Mouse (Mus musculus) c-Kit-negative CD71-positive TER-119-positive erythroid progenitor cells, embryonic 14.5 days (primary cell): Measurements from ENCODE around the gene Eef1b2.

Source experiments
- DNase-seq: peaks from one replicate; pipeline ENCODE4 v3.0.0-alpha.2; 2013; ENCODE audit warnings: low read depth, low spot score

Gene Eef1b2

GRCm38 (mm10) chr1:63192306-63193065 lies 15.9 kb downstream of the Eef1b2 start:
- no peak for DNase-seq

- no peak for DNase-seq
These were observed 19.4 kb downstream of the Eef1b2 start for GRCm38 (mm10) chr1:63195848-63196512.

- DNase-seq, result no peak
These were observed 22.8 kb downstream of the Eef1b2 start for GRCm38 (mm10) chr1:63199387-63199786.

GRCm38 (mm10) chr1:63200322-63200721 lies 23.7 kb downstream of the Eef1b2 start:
- DNase-seq, result no peak

- DNase-seq, result no peak
These were observed 25.0 kb downstream of the Eef1b2 start for GRCm38 (mm10) chr1:63201672-63202071.

- no peak for DNase-seq
These were observed 26.8 kb downstream of the Eef1b2 start for GRCm38 (mm10) chr1:63203471-63203870.

- no peak for DNase-seq
These were observed 27.5 kb downstream of the Eef1b2 start for GRCm38 (mm10) chr1:63203950-63204659.

GRCm38 (mm10) chr1:63204660-63205394 lies 28.2 kb downstream of the Eef1b2 start:
- no peak for DNase-seq

- no peak for DNase-seq
These were observed 31.0 kb downstream of the Eef1b2 start for GRCm38 (mm10) chr1:63207607-63208006.

- no peak for DNase-seq
These were observed 33.4 kb downstream of the Eef1b2 start for GRCm38 (mm10) chr1:63209861-63210529.

GRCm38 (mm10) chr1:63213478-63214270 lies 37.0 kb downstream of the Eef1b2 start:
- no peak for DNase-seq

- no peak for DNase-seq
These were observed 37.6 kb downstream of the Eef1b2 start, which contains the start of gene Gpr1 for GRCm38 (mm10) chr1:63214271-63214558. Gene Gpr1, minus strand, starts transcription at chr1:63214543.

GRCm38 (mm10) chr1:63214631-63215030 lies 38.0 kb downstream of the Eef1b2 start:
- DNase-seq, result no peak

- DNase-seq, result no peak
These were observed 42.7 kb downstream of the Eef1b2 start for GRCm38 (mm10) chr1:63219277-63219676.

GRCm38 (mm10) chr1:63225009-63225408 lies 48.4 kb downstream of the Eef1b2 start:
- no peak for DNase-seq

GRCm38 (mm10) chr1:63225890-63226289 lies 49.3 kb downstream of the Eef1b2 start:
- no peak for DNase-seq

GRCm38 (mm10) chr1:63227241-63227640 lies 50.6 kb downstream of the Eef1b2 start:
- DNase-seq, result no peak
